Mouse (Mus musculus) stomach, postnatal 0 days (tissue): ENCODE measurements around the gene Zfp853. TPM values are rescaled to one million over a fixed set of nuclear protein-coding genes. Genes with fewer than 3 reads are reported as not detected.

Experiments
- ATAC-seq: fragments of 200-750 bp; cut with Nextera tagmentation; 2 replicates; pipeline ENCODE4 v1.8.0; 2017; ENCODE audit not compliant: low FRiP score, low TSS enrichment
- DNase-seq: peaks from one replicate; pipeline ENCODE4 v3.0.0-alpha.2; 2016; ENCODE audit warnings: low spot score
- H3K27ac ChIP-seq: fragments of 300-500 bp; sonication (generic); replicated peaks from 2 replicates; pipeline ENCODE4 v1.5.1; 2014; ENCODE audit warnings: mild to moderate bottlenecking, control low read depth
- H3K27me3 ChIP-seq: fragments of 300-500 bp; sonication (generic); 2 replicates; pipeline ENCODE4 v1.6.1; 2014; ENCODE audit warnings: low read length; ENCODE audit not compliant: control insufficient read depth, insufficient read depth
- H3K36me3 ChIP-seq: fragments of 300-500 bp; sonication (generic); 2 replicates; pipeline ENCODE4 v1.6.1; 2014; ENCODE audit warnings: low read length, mixed read lengths; ENCODE audit not compliant: control insufficient read depth, insufficient read depth
- H3K4me1 ChIP-seq: fragments of 300-500 bp; sonication (generic); replicated peaks from 2 replicates; pipeline ENCODE4 v1.6.1; 2014; ENCODE audit warnings: antibody characterized with exemption; ENCODE audit not compliant: control insufficient read depth, insufficient read depth
- H3K4me2 ChIP-seq: fragments of 300-500 bp; sonication (generic); replicated peaks from 2 replicates; pipeline ENCODE4 v1.6.1; 2014; ENCODE audit warnings: low read depth, mild to moderate bottlenecking, control low read depth, moderate library complexity
- H3K4me3 ChIP-seq: fragments of 300-500 bp; sonication (generic); 2 replicates; pipeline ENCODE4 v1.5.1; 2014; ENCODE audit warnings: low read depth, low read length, control low read depth
- H3K9ac ChIP-seq: fragments of 300-500 bp; sonication (generic); 2 replicates; pipeline ENCODE4 v1.6.1; 2014; ENCODE audit warnings: mild to moderate bottlenecking, low read length, control low read depth, mixed read lengths
- H3K9me3 ChIP-seq: fragments of 300-500 bp; sonication (generic); 2 replicates; pipeline ENCODE4 v1.6.1; 2016; ENCODE audit warnings: low read length; ENCODE audit not compliant: control insufficient read depth
- CTCF ChIP-seq: IDR thresholded peaks from 2 replicates; pipeline ENCODE4 v1.5.1; 2016; ENCODE audit warnings: antibody characterized with exemption, low read depth, mild to moderate bottlenecking, moderate library complexity
- EP300 ChIP-seq: optimal IDR thresholded peaks from 2 replicates; pipeline ENCODE3; 2016; ENCODE audit warnings: antibody characterized with exemption
- WGBS: fragments of 180-500 bp; shearing (Covaris S2); extraction: QIAGEN DNeasy Blood & Tissue Kit; methylation state at CpG from one replicate; pipeline ENCODE4 v1.1.7; 2014; 5-methylcytosine and 5-hydroxymethylcytosine counted together
- polyA plus RNA-seq: library from polyadenylated mRNA; unstranded; fragments of >200 nt; fragmentation: Nextera tagmentation; extraction: Ambion mirVana; gene quantifications from 2 replicates; pipeline ENCODE4 v1.2.1, GENCODE M21; 2015

Gene Zfp853
- polyA plus RNA-seq, 1 experiment from 2014 or later, result 0.06 TPM

GRCm38 (mm10) chr5:143314183-143314729, 20.8 kb upstream of the Zfp853 start:
- H3K9me3 ChIP-seq, result no peaks in the 10 kb centered on the region
- peaks cover 6% of the 10 kb centered on the region for H3K4me1 ChIP-seq
- H3K4me3 ChIP-seq, result peak overlapping the region; percentile 95
- H3K36me3 ChIP-seq, result peaks cover 21% of the 10 kb centered on the region
- H3K9ac ChIP-seq, result peak overlapping the region; percentile 94
- H3K27ac ChIP-seq, result peak overlapping the region; percentile 90
- TF ChIP-seq EP300 (no peak), CTCF (no peak)
- DNase-seq (no peak), ATAC-seq (no peak)
- 3% methylated on average over 16 of the region's 16 CpGs for WGBS
- H3K27me3 ChIP-seq, result no peaks in the 10 kb centered on the region
- peak overlapping the region; percentile 80 for H3K4me2 ChIP-seq

- Histone ChIP-seq H3K9me3 (no peaks in the 10 kb centered on the region), H3K27ac (no peak overlapping the region), H3K4me1 (peaks cover 6% of the 10 kb centered on the region), H3K4me2 (no peak overlapping the region), H3K9ac (no peak overlapping the region), H3K27me3 (no peaks in the 10 kb centered on the region), H3K36me3 (peaks cover 31% of the 10 kb centered on the region), H3K4me3 (no peak overlapping the region)
- TF ChIP-seq CTCF (peak; percentile 89), EP300 (no peak)
- peak; percentile 86 for DNase-seq
- WGBS, result 61% methylated on average over 8 of the region's 8 CpGs
- no peak for ATAC-seq
Observed at GRCm38 (mm10) chr5:143311886-143312285, 18.5 kb upstream of the Zfp853 start.

GRCm38 (mm10) chr5:143309916-143310315, 16.5 kb upstream of the Zfp853 start:
- ATAC-seq (no peak), DNase-seq (no peak)
- Histone ChIP-seq H3K9me3 (no peaks in the 10 kb centered on the region), H3K9ac (no peak overlapping the region), H3K4me1 (peaks cover 6% of the 10 kb centered on the region), H3K36me3 (peaks cover 34% of the 10 kb centered on the region), H3K4me2 (no peak overlapping the region), H3K27ac (no peak overlapping the region), H3K4me3 (no peak overlapping the region), H3K27me3 (no peaks in the 10 kb centered on the region)
- no peak for TF ChIP-seq CTCF
- TF ChIP-seq EP300, result no peak
- 91% methylated on average over 7 of the region's 7 CpGs for WGBS

GRCm38 (mm10) chr5:143308825-143309224, 15.4 kb upstream of the Zfp853 start:
- H3K27me3 ChIP-seq, result no peaks in the 10 kb centered on the region
- H3K4me3 ChIP-seq, result no peak overlapping the region
- DNase-seq, result no peak
- H3K9ac ChIP-seq, result no peak overlapping the region
- 74% methylated on average over 5 of the region's 5 CpGs for WGBS
- peaks cover under 1% of the 10 kb centered on the region for H3K4me1 ChIP-seq
- TF ChIP-seq CTCF, result no peak
- no peak for TF ChIP-seq EP300
- no peak overlapping the region for H3K4me2 ChIP-seq
- peaks cover 36% of the 10 kb centered on the region for H3K36me3 ChIP-seq
- no peaks in the 10 kb centered on the region for H3K9me3 ChIP-seq
- no peak overlapping the region for H3K27ac ChIP-seq
- no peak for ATAC-seq

- DNase-seq, result no peak
- WGBS, result 88% methylated on average over 7 of the region's 7 CpGs
- H3K9me3 ChIP-seq, result no peaks in the 10 kb centered on the region
Observed at GRCm38 (mm10) chr5:143304251-143304650, 10.8 kb upstream of the Zfp853 start.

GRCm38 (mm10) chr5:143301296-143301695, 7.9 kb upstream of the Zfp853 start:
- no peak for TF ChIP-seq EP300
- peak; percentile 55 for TF ChIP-seq CTCF
- 76% methylated on average over 8 of the region's 8 CpGs for WGBS
- H3K9ac ChIP-seq, result no peak overlapping the region
- no peaks in the 10 kb centered on the region for H3K27me3 ChIP-seq
- no peak overlapping the region for H3K27ac ChIP-seq
- no peak for DNase-seq
- no peak overlapping the region for H3K4me3 ChIP-seq
- no peaks in the 10 kb centered on the region for H3K9me3 ChIP-seq
- no peaks in the 10 kb centered on the region for H3K4me1 ChIP-seq
- no peak for ATAC-seq
- peaks cover 14% of the 10 kb centered on the region for H3K36me3 ChIP-seq
- no peak overlapping the region for H3K4me2 ChIP-seq

More at GRCm38 (mm10) chr5:143304251-143304650, 10.8 kb upstream of the Zfp853 start:
- H3K27me3 ChIP-seq, result no peaks in the 10 kb centered on the region
- ATAC-seq, result no peak
- TF ChIP-seq EP300, result no peak
- TF ChIP-seq CTCF, result no peak
- no peak overlapping the region for H3K27ac ChIP-seq
- no peak overlapping the region for H3K4me3 ChIP-seq
- no peaks in the 10 kb centered on the region for H3K4me1 ChIP-seq
- H3K9ac ChIP-seq, result no peak overlapping the region
- peaks cover 32% of the 10 kb centered on the region for H3K36me3 ChIP-seq
- H3K4me2 ChIP-seq, result no peak overlapping the region
